Mouse (Mus musculus): ENCODE results near the gene Shb. TPM values are rescaled to one million over a fixed set of nuclear protein-coding genes. Genes with fewer than 3 reads are reported as not detected.
"Not testable (repeated sequence)": the region's sequence is repeated elsewhere in the genome, so short reads cannot be mapped to it uniquely, and the experiment has no call there.

The Shb gene
- total RNA-seq, 2 experiments from 2014 or later: 16.1 to 18.8 TPM

- no peak for DNase-seq (ENCODE audit: extremely low spot score in 1 of 2, low spot score in 1 of 2)
Measured at GRCm38 (mm10) chr4:45406397-45406796, 125.9 kb downstream of the Shb start.

GRCm38 (mm10) chr4:45405315-45405714 lies 127.0 kb downstream of the Shb start:
- DNase-seq (ENCODE audit: extremely low spot score in 1 of 2, low spot score in 1 of 2): no peak

GRCm38 (mm10) chr4:45404086-45404485 lies 128.2 kb downstream of the Shb start:
- DNase-seq (ENCODE audit: extremely low spot score in 1 of 2, low spot score in 1 of 2): no peak

- no peak for DNase-seq (ENCODE audit: extremely low spot score in 1 of 2, low spot score in 1 of 2)
Measured at GRCm38 (mm10) chr4:45403499-45403878, 128.8 kb downstream of the Shb start.

GRCm38 (mm10) chr4:45402878-45403498 lies 129.3 kb downstream of the Shb start:
- DNase-seq (ENCODE audit: extremely low spot score in 1 of 2, low spot score in 1 of 2): no peak

GRCm38 (mm10) chr4:45402281-45402680 lies 130.0 kb downstream of the Shb start:
- no peak for DNase-seq (ENCODE audit: extremely low spot score in 1 of 2, low spot score in 1 of 2)

GRCm38 (mm10) chr4:45399421-45400210 lies 132.7 kb downstream of the Shb start:
- no peak for DNase-seq (ENCODE audit: extremely low spot score in 1 of 2, low spot score in 1 of 2)

- DNase-seq (ENCODE audit: extremely low spot score in 1 of 2, low spot score in 1 of 2): not testable (repeated sequence)
Measured at GRCm38 (mm10) chr4:45398315-45398714, 134.0 kb downstream of the Shb start.

- not testable (repeated sequence) for DNase-seq (ENCODE audit: extremely low spot score in 1 of 2, low spot score in 1 of 2)
Measured at GRCm38 (mm10) chr4:45396211-45396610, 136.1 kb downstream of the Shb start.

GRCm38 (mm10) chr4:45393658-45394057 lies 138.6 kb downstream of the Shb start:
- DNase-seq (ENCODE audit: extremely low spot score in 1 of 2, low spot score in 1 of 2): no peak

- no peak for DNase-seq (ENCODE audit: extremely low spot score in 1 of 2, low spot score in 1 of 2)
Measured at GRCm38 (mm10) chr4:45392994-45393393, 139.3 kb downstream of the Shb start.

GRCm38 (mm10) chr4:45392572-45392971 lies 139.7 kb downstream of the Shb start:
- DNase-seq (ENCODE audit: extremely low spot score in 1 of 2, low spot score in 1 of 2): no peak

GRCm38 (mm10) chr4:45392099-45392498 lies 140.2 kb downstream of the Shb start:
- DNase-seq (ENCODE audit: extremely low spot score in 1 of 2, low spot score in 1 of 2): no peak

GRCm38 (mm10) chr4:45387296-45387695 lies 145.0 kb downstream of the Shb start:
- DNase-seq (ENCODE audit: extremely low spot score in 1 of 2, low spot score in 1 of 2): not testable (repeated sequence)

GRCm38 (mm10) chr4:45382133-45382532 lies 150.1 kb downstream of the Shb start:
- not testable (repeated sequence) for DNase-seq (ENCODE audit: extremely low spot score in 1 of 2, low spot score in 1 of 2)

- DNase-seq (ENCODE audit: extremely low spot score in 1 of 2, low spot score in 1 of 2): not testable (repeated sequence)
Measured at GRCm38 (mm10) chr4:45380903-45381580, 151.2 kb downstream of the Shb start.

GRCm38 (mm10) chr4:45376573-45376972 lies 155.7 kb downstream of the Shb start:
- DNase-seq (ENCODE audit: extremely low spot score in 1 of 2, low spot score in 1 of 2): no peak

GRCm38 (mm10) chr4:45374879-45375278 lies 157.4 kb downstream of the Shb start:
- DNase-seq (ENCODE audit: extremely low spot score in 1 of 2, low spot score in 1 of 2): no peak

All from layer of hippocampus, postnatal 25 days (tissue).